Mouse (Mus musculus) megakaryocyte, embryonic 14.5 days (primary cell): ENCODE results near the gene Khsrp. TPM values are rescaled to one million over a fixed set of nuclear protein-coding genes. Genes with fewer than 3 reads are reported as not detected.
A peak's percentile ranks its signal among the peaks of the same experiment; 100 is the strongest.

Experiments
- H3K27me3 ChIP-seq: replicated peaks from 2 replicates; pipeline ENCODE3; 2012; ENCODE audit warnings: inconsistent platforms
- H3K36me3 ChIP-seq: replicated peaks from 2 replicates; pipeline ENCODE3; 2012; ENCODE audit warnings: low read length, inconsistent platforms, mixed read lengths
- H3K4me1 ChIP-seq: 2 replicates; pipeline ENCODE4 v1.6.1; 2012; ENCODE audit warnings: inconsistent platforms
- H3K4me3 ChIP-seq: replicated peaks from 2 replicates; pipeline ENCODE3; 2012; ENCODE audit warnings: moderate library complexity, mild to moderate bottlenecking, inconsistent platforms
- H3K9me3 ChIP-seq: 2 replicates; pipeline ENCODE4 v1.6.1; 2012; ENCODE audit warnings: inconsistent platforms
- FLI1 ChIP-seq: IDR thresholded peaks from 2 replicates; pipeline ENCODE4 v1.6.1; 2012; ENCODE audit warnings: low read length, inconsistent platforms, mixed read lengths
- GATA1 ChIP-seq: IDR thresholded peaks from 3 replicates; pipeline ENCODE4 v1.6.1; 2012; ENCODE audit warnings: mixed read lengths, low read length, inconsistent platforms, borderline replicate concordance
- polyA plus RNA-seq: library from polyadenylated mRNA; stranded (reverse); fragments of >175 nt; gene quantifications from 2 replicates; pipeline ENCODE4 v1.2.3, GENCODE M21; 2012; ENCODE audit warnings: low replicate concordance; ENCODE audit not compliant: insufficient read depth

Khsrp gene
- polyA plus RNA-seq, 1 experiment = 202 TPM

- Histone ChIP-seq H3K27me3 (peaks cover 5% of the 10 kb centered on the region), H3K36me3 (peaks cover 32% of the 10 kb centered on the region), H3K4me3 (peak overlapping the region; percentile 100), H3K9me3 (no peaks in the 10 kb centered on the region), H3K4me1 (peaks cover 42% of the 10 kb centered on the region)
- TF ChIP-seq GATA1 (no peak), FLI1 (no peak)
Observed at GRCm38 (mm10) chr17:56989467-56990114, 41.7 kb downstream of the Khsrp start.

GRCm38 (mm10) chr17:56988921-56989430 is 42.3 kb downstream of the Khsrp start:
- Histone ChIP-seq H3K27me3 (peaks cover 7% of the 10 kb centered on the region), H3K4me1 (peaks cover 42% of the 10 kb centered on the region), H3K36me3 (peaks cover 27% of the 10 kb centered on the region), H3K9me3 (no peaks in the 10 kb centered on the region), H3K4me3 (peak overlapping the region; percentile 33)
- TF ChIP-seq GATA1 = no peak
- no peak for TF ChIP-seq FLI1

GRCm38 (mm10) chr17:56988441-56988840 is 42.9 kb downstream of the Khsrp start:
- Histone ChIP-seq H3K27me3 (peaks cover 7% of the 10 kb centered on the region), H3K4me3 (no peak overlapping the region), H3K36me3 (peaks cover 22% of the 10 kb centered on the region), H3K9me3 (no peaks in the 10 kb centered on the region), H3K4me1 (peaks cover 38% of the 10 kb centered on the region)
- TF ChIP-seq FLI1 = no peak
- TF ChIP-seq GATA1 = no peak

- H3K4me1 ChIP-seq = peaks cover 30% of the 10 kb centered on the region
- no peaks in the 10 kb centered on the region for H3K9me3 ChIP-seq
- no peak overlapping the region for H3K4me3 ChIP-seq
- H3K27me3 ChIP-seq = peaks cover 9% of the 10 kb centered on the region
- no peak for TF ChIP-seq GATA1
- TF ChIP-seq FLI1 = no peak
- H3K36me3 ChIP-seq = peaks cover 3% of the 10 kb centered on the region
Observed at GRCm38 (mm10) chr17:56986105-56986805, 45.1 kb downstream of the Khsrp start.

- Histone ChIP-seq H3K4me1 (peaks cover 24% of the 10 kb centered on the region), H3K9me3 (no peaks in the 10 kb centered on the region), H3K4me3 (no peak overlapping the region), H3K27me3 (peaks cover 11% of the 10 kb centered on the region), H3K36me3 (no peaks in the 10 kb centered on the region)
- no peak for TF ChIP-seq FLI1
- no peak for TF ChIP-seq GATA1
Observed at GRCm38 (mm10) chr17:56985656-56986055, 45.7 kb downstream of the Khsrp start.

- peaks cover 11% of the 10 kb centered on the region for H3K27me3 ChIP-seq
- H3K4me3 ChIP-seq = no peak overlapping the region
- no peaks in the 10 kb centered on the region for H3K36me3 ChIP-seq
- H3K4me1 ChIP-seq = peaks cover 25% of the 10 kb centered on the region
- no peaks in the 10 kb centered on the region for H3K9me3 ChIP-seq
- TF ChIP-seq FLI1 = no peak
- no peak for TF ChIP-seq GATA1
Observed at GRCm38 (mm10) chr17:56984886-56985285, 46.4 kb downstream of the Khsrp start.

GRCm38 (mm10) chr17:56982013-56982412 is 49.3 kb downstream of the Khsrp start, which contains the start of gene Acer1:
TSS of gene Acer1 (minus strand) at chr17:56982126.
- TF ChIP-seq FLI1 (no peak), GATA1 (no peak)
- no peaks in the 10 kb centered on the region for H3K36me3 ChIP-seq
- H3K9me3 ChIP-seq = no peaks in the 10 kb centered on the region
- H3K4me1 ChIP-seq = peaks cover 40% of the 10 kb centered on the region
- H3K4me3 ChIP-seq = no peak within 1 kb of the TSS
- peaks cover 11% of the 10 kb centered on the region for H3K27me3 ChIP-seq

- Histone ChIP-seq H3K9me3 (no peaks in the 10 kb centered on the region), H3K36me3 (no peaks in the 10 kb centered on the region), H3K4me3 (no peak overlapping the region), H3K4me1 (peaks cover 46% of the 10 kb centered on the region), H3K27me3 (peaks cover 15% of the 10 kb centered on the region)
- TF ChIP-seq FLI1 (no peak), GATA1 (no peak)
Observed at GRCm38 (mm10) chr17:56981049-56981448, 50.3 kb downstream of the Khsrp start.

GRCm38 (mm10) chr17:56979524-56979923 is 51.8 kb downstream of the Khsrp start:
- TF ChIP-seq FLI1 (no peak), GATA1 (no peak)
- H3K27me3 ChIP-seq = peaks cover 22% of the 10 kb centered on the region
- no peaks in the 10 kb centered on the region for H3K36me3 ChIP-seq
- H3K4me1 ChIP-seq = peaks cover 43% of the 10 kb centered on the region
- H3K4me3 ChIP-seq = no peak overlapping the region
- no peaks in the 10 kb centered on the region for H3K9me3 ChIP-seq
